Mouse (Mus musculus) heart, adult 8-10 months (tissue): ENCODE data around the gene Cnn2. TPM values are rescaled to one million over a fixed set of nuclear protein-coding genes. Genes with fewer than 3 reads are reported as not detected.
"Not testable (repeated sequence)": the region's sequence is repeated elsewhere in the genome, so short reads cannot be mapped to it uniquely, and the experiment has no call there.

Source experiments
- DNase-seq: peaks from one replicate; pipeline ENCODE4 v3.0.0; 2022; ENCODE audit warnings: low spot score
- total RNA-seq, 4 experiments: library from RNA; stranded (reverse); gene quantifications; 2 replicates each; pipeline ENCODE4 v1.2.4; 2022

Gene Cnn2
- total RNA-seq, 4 experiments from 2014 or later: 27.1 to 35.7 (median 33.3) TPM

DNA sequence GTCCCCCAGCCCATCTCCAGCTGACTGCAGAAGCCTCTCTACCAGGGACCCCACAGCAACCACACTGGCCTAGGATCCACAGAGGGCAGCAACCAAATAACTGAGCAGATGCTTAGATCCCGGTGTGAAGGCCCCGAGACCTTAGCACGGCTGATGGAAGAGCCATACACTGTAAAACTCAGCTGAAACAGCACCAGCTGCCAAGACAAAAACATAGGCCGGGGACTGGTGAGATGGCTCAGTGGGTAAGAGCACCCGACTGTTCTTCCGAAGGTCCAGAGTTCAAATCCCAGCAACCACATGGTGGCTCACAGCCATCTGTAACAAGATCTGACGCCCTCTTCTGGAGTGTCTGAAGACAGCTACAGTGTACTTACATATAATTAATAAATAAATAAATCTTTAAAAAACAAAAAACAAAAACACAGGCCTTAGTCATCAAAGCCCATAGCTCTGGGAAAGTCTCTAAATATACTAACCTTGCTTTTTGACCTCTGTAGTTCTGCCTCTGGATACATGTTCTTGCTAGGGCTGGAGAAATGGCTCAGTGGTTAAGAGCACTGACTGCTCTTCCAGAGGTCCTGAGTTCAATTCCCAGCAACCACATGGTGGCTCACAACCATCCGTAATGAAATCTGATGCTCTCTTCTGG is 53.2 kb downstream of the Cnn2 start:
- DNase-seq: not testable (repeated sequence)

GRCm38 (mm10) chr10:80044087-80044486 is 55.7 kb downstream of the Cnn2 start:
- DNase-seq: no peak

GRCm38 (mm10) chr10:80045364-80045763 is 57.0 kb downstream of the Cnn2 start:
- DNase-seq: not testable (repeated sequence)

Other genes starting within 250 kb of the Cnn2 start
- 10 to 100 TPM; 41.1 to 54.7 (median 47.0) TPM for gene Polrmt, start 242.0 kb upstream of the Cnn2 start, total RNA-seq
- not detected for gene Fgf22, start 233.5 kb upstream of the Cnn2 start, total RNA-seq
- 10 to 100 TPM; 20.2 to 23.2 (median 21.5) TPM for gene Rnf126, start 221.6 kb upstream of the Cnn2 start, total RNA-seq
- gene Fstl3, start 211.3 kb upstream of the Cnn2 start, total RNA-seq: 1 to 10 TPM; 2.9 to 5.8 (median 3.6) TPM
- not detected for gene Prss57, start 197.6 kb upstream of the Cnn2 start, total RNA-seq
- gene Palm, start 195.0 kb upstream of the Cnn2 start, total RNA-seq: 10 to 100 TPM; 37.8 to 53.8 (median 51.7) TPM
- under 1 TPM in 3 of 4 experiments, not detected in 1; 0.31 to 0.75 (median 0.60) TPM for gene Misp, start 167.6 kb upstream of the Cnn2 start, total RNA-seq
- 10 to 100 TPM; 45.4 to 57.7 (median 49.9) TPM for gene Ptbp1, start 134.2 kb upstream of the Cnn2 start, total RNA-seq
- 1 to 10 TPM in 1 of 4 experiments, not detected in 3; 2.4 TPM for gene Prtn3, start 114.1 kb upstream of the Cnn2 start, total RNA-seq
- gene Plppr3, start 114.0 kb upstream of the Cnn2 start, total RNA-seq: under 1 TPM in 3 of 4 experiments, not detected in 1; 0.19 to 0.41 (median 0.29) TPM
- under 1 TPM in 1 of 4 experiments, not detected in 3; 0.57 TPM for gene Elane, start 102.3 kb upstream of the Cnn2 start, total RNA-seq
- gene Cfd, start 97.7 kb upstream of the Cnn2 start, total RNA-seq: 10 to 100 TPM; 12.7 to 46.8 (median 17.8) TPM
- gene Med16, start 79.7 kb upstream of the Cnn2 start, total RNA-seq: 10 to 100 TPM; 48.5 to 65.2 (median 53.3) TPM
- not detected for gene Gm26602, start 77.7 kb upstream of the Cnn2 start, total RNA-seq
- under 1 TPM; 0.28 to 0.62 (median 0.32) TPM for gene Kiss1r, start 71.6 kb upstream of the Cnn2 start, total RNA-seq
- 10 to 100 TPM; 75.2 to 85.9 (median 81.0) TPM for gene R3hdm4, start 67.4 kb upstream of the Cnn2 start, total RNA-seq
- 1 to 10 TPM; 1.2 to 1.7 (median 1.3) TPM for gene Arid3a, start 61.5 kb upstream of the Cnn2 start, total RNA-seq
- gene Wdr18, start 28.4 kb upstream of the Cnn2 start, total RNA-seq: 10 to 100 TPM; 28.4 to 36.2 (median 29.6) TPM
- gene Grin3b, start 17.9 kb upstream of the Cnn2 start, total RNA-seq: under 1 TPM; 0.37 to 0.85 (median 0.63) TPM
- 100 to 1,000 TPM; 116 to 120 (median 117) TPM for gene Tmem259, start 4.3 kb upstream of the Cnn2 start, total RNA-seq
- 1 to 10 TPM; 7.5 to 8.5 (median 8.0) TPM for gene Abca7, start 7.9 kb downstream of the Cnn2 start, total RNA-seq
- 1 to 10 TPM; 2.9 to 5.1 (median 3.4) TPM for gene Arhgap45, start 28.1 kb downstream of the Cnn2 start, total RNA-seq
- gene Polr2e, start 51.2 kb downstream of the Cnn2 start, total RNA-seq: 100 to 1,000 TPM in 2 of 4 experiments, 10 to 100 TPM in 2; 91.7 to 106 (median 100) TPM
- gene Gpx4, start 58.6 kb downstream of the Cnn2 start, total RNA-seq: 1,000 to 10,000 TPM; 1,048 to 1,125 (median 1,067) TPM
- 10 to 100 TPM in 3 of 4 experiments, 1 to 10 TPM in 1; 9.5 to 12.0 (median 11.1) TPM for gene Sbno2, start 117.0 kb downstream of the Cnn2 start, total RNA-seq
- gene Stk11, start 127.2 kb downstream of the Cnn2 start, total RNA-seq: 100 to 1,000 TPM; 148 to 176 (median 153) TPM
- gene Atp5d, start 150.0 kb downstream of the Cnn2 start, total RNA-seq: 1,000 to 10,000 TPM; 1,050 to 1,135 (median 1,101) TPM
- 1 to 10 TPM; 3.8 to 6.1 (median 4.6) TPM for gene Cbarp, start 152.3 kb downstream of the Cnn2 start, total RNA-seq
- 100 to 1,000 TPM in 1 of 4 experiments, 10 to 100 TPM in 3; 83.9 to 111 (median 91.0) TPM for gene Midn, start 159.7 kb downstream of the Cnn2 start, total RNA-seq
- gene Cirbp, start 177.4 kb downstream of the Cnn2 start, total RNA-seq: 10 to 100 TPM; 34.7 to 69.7 (median 51.6) TPM
- gene 1600002K03Rik, start 184.4 kb downstream of the Cnn2 start, total RNA-seq: 1 to 10 TPM; 4.9 to 7.7 (median 5.9) TPM
- gene Efna2, start 190.9 kb downstream of the Cnn2 start, total RNA-seq: 1 to 10 TPM in 3 of 4 experiments, under 1 TPM in 1; 0.78 to 1.2 (median 1.1) TPM
- 10 to 100 TPM; 10.5 to 16.3 (median 14.6) TPM for gene Mum1, start 237.8 kb downstream of the Cnn2 start, total RNA-seq